Mouse (Mus musculus) cortical plate, adult 2 months (tissue): ENCODE measurements around the gene Arid5b.

Experiments used
- CTCF ChIP-seq: fragments of 200-500 bp; IDR thresholded peaks from 2 replicates; pipeline ENCODE4 v1.5.1; 2011; ENCODE audit warnings: mild to moderate bottlenecking, control low read depth, low read length; ENCODE audit not compliant: insufficient read depth; ENCODE audit errors: extremely low read depth
- POLR2A ChIP-seq: fragments of 200-500 bp; IDR thresholded peaks from 2 replicates; pipeline ENCODE4 v1.6.1; 2011; ENCODE audit warnings: mild to moderate bottlenecking, low read length, control low read depth; ENCODE audit not compliant: insufficient read depth; ENCODE audit errors: extremely low read depth

GRCm38 (mm10) chr10:68320986-68321385, 42.4 kb upstream of the Arid5b start:
- no peak for TF ChIP-seq CTCF
- TF ChIP-seq POLR2A: no peak
